14 mouse cellular contexts compared by ENCODE assay signal in genomic region chr11:32607319-32607718, GRCm38 (mm10). TPM values are rescaled to one million over a fixed set of nuclear protein-coding genes. Genes with fewer than 3 reads are reported as not detected.
DNase-seq lines count a peak whose midpoint lies in the region; ATAC-seq and TF ChIP-seq lines count a peak whose summit lies in the region.
"Had no signal": no experiment of that assay in that cellular context is flagged by ENCODE, and none has a peak within 500 bp of the region (broad histone marks: within the 10 kb centered on the region; RNA-seq: fewer than 3 reads in every experiment).

No protein-coding gene starts in this region.

- no peak overlapping the region for H3K4me3 ChIP-seq in kidney, embryonic 16.5 days (ENCODE audit: low read length)
- no peak overlapping the region for H3K4me3 ChIP-seq in brown adipose tissue, adult 24 weeks (ENCODE audit: insufficient read depth, low read depth, low read length)
- no peak overlapping the region for H3K4me3 ChIP-seq in thymus, adult 2 months (ENCODE audit: control insufficient read depth, insufficient read depth, low read length)
- H3K4me3 ChIP-seq: heart, embryonic 15.5 days; limb, embryonic 10.5 days; myocyte had no signal

- ATAC-seq in kidney, embryonic 16.5 days (ENCODE audit: low FRiP score, low TSS enrichment) = no peak
- ATAC-seq in megakaryocyte, adult 5-6 weeks (ENCODE audit: poor library complexity, severe bottlenecking) = peak; percentile 33; the same call in 1 of the 2 replicates
- ATAC-seq in cerebellum, adult (ENCODE audit: insufficient number of reproducible peaks, low FRiP score, low TSS enrichment) = no peak
- ATAC-seq: hindbrain, embryonic 16.5 days had no signal

- H3K27ac ChIP-seq in kidney, embryonic 16.5 days (ENCODE audit: low read length) = no peak overlapping the region
- 0 out of 2 replicates have a peak overlapping the region, but pooled peaks have one; percentile 28 for H3K27ac ChIP-seq in brown adipose tissue, adult 24 weeks (replicated peaks; ENCODE audit: low read depth, low read length)
- H3K27ac ChIP-seq in thymus, adult 2 months (ENCODE audit: control insufficient read depth, insufficient read depth, low read length) = no peak overlapping the region
- H3K27ac ChIP-seq: heart, embryonic 15.5 days; limb, embryonic 10.5 days had no signal

- no peaks in the 10 kb centered on the region for H3K9me3 ChIP-seq in kidney, embryonic 16.5 days (ENCODE audit: low read length)
- H3K9me3 ChIP-seq: heart, embryonic 15.5 days; limb, embryonic 10.5 days had no signal

- H3K4me2 ChIP-seq in kidney, embryonic 16.5 days (replicated peaks; ENCODE audit: low read depth, low read length) = no peak overlapping the region
- H3K4me2 ChIP-seq: heart, embryonic 15.5 days had no signal

- H3K27me3 ChIP-seq in kidney, embryonic 16.5 days (ENCODE audit: insufficient read depth, low read length) = no peaks in the 10 kb centered on the region
- H3K27me3 ChIP-seq in thymus, adult 2 months (ENCODE audit: control insufficient read depth, insufficient read depth, low read length) = no peaks in the 10 kb centered on the region
- H3K27me3 ChIP-seq: heart, embryonic 15.5 days had no signal

- peak; percentile 6 for DNase-seq in adrenal gland, postnatal 14 days
- no peak for DNase-seq in adrenal gland, postnatal 10 days
- DNase-seq in kidney, postnatal 10 days = peak; percentile 57
- DNase-seq in thymus, adult 2 months = no peak
- DNase-seq: cerebellum, adult 8-10 months; right cerebral cortex, postnatal 14 days had no signal

- H3K9ac ChIP-seq in kidney, embryonic 16.5 days (replicated peaks; ENCODE audit: low read length) = no peak overlapping the region
- H3K9ac ChIP-seq: heart, embryonic 15.5 days had no signal

- H3K4me1 ChIP-seq in kidney, embryonic 16.5 days (ENCODE audit: insufficient read depth, low read length) = peaks cover 14% of the 10 kb centered on the region
- H3K4me1 ChIP-seq in brown adipose tissue, adult 24 weeks (ENCODE audit: control insufficient read depth, insufficient read depth, insufficient read length, low read length) = peaks cover 8% of the 10 kb centered on the region; the same call in 1 of the 2 replicates
- no peaks in the 10 kb centered on the region for H3K4me1 ChIP-seq in thymus, adult 2 months (replicated peaks; ENCODE audit: control insufficient read depth, insufficient read depth, low read length)

- no peak for TF ChIP-seq CTCF in thymus, adult 2 months (IDR thresholded peaks at IDR 0.05; ENCODE audit: borderline replicate concordance, control insufficient read depth, extremely low read depth, insufficient read depth, low read length, poor library complexity)

- no peaks in the 10 kb centered on the region for H3K36me3 ChIP-seq in kidney, embryonic 16.5 days (ENCODE audit: insufficient read depth, low read length)
- peaks cover 42% of the 10 kb centered on the region for H3K36me3 ChIP-seq in thymus, adult 2 months (ENCODE audit: control insufficient read depth, insufficient read depth, low read length)
- H3K36me3 ChIP-seq: heart, embryonic 15.5 days; limb, embryonic 10.5 days had no signal

- TF ChIP-seq POLR2A in thymus, adult 2 months (IDR thresholded peaks at IDR 0.05; ENCODE audit: control insufficient read depth, extremely low read depth, insufficient read depth, low read length, poor library complexity) = no peak

RNA-seq across cellular contexts. Expression of gene Fbxw11, which starts 35.2 kb away (rescaled TPM):
- 85.5 and 86.2 TPM in 2 replicates for total RNA-seq in adrenal gland, postnatal 14 days (2021)
- 10 to 100 TPM; 68.0 to 72.9 TPM for total RNA-seq in adrenal gland, postnatal 10 days (2021)
- 91.3 and 95.2 TPM in 2 replicates for polyA plus RNA-seq in kidney, embryonic 16.5 days (2015; fragmentation: Nextera tagmentation; extraction: Ambion mirVana)
- 26.5 and 27.8 TPM in 2 replicates for polyA plus RNA-seq in brown adipose tissue, adult 24 weeks (2012; ENCODE audit: insufficient read depth, insufficient read length, missing spikeins)
- total RNA-seq in megakaryocyte, adult 5-6 weeks (2015) = 30.0 and 30.4 TPM in 2 replicates
- 47.0 and 52.8 TPM in 2 replicates for total RNA-seq in megakaryocyte, adult 5-6 weeks (2017)
- polyA plus RNA-seq in thymus, adult 2 months (2012; rRNA removed) = 55.6 and 61.7 TPM in 2 replicates

Comparison
In these comparisons a context has a peak if more than half of its experiments do, and no peak if none do; other contexts are left out.
1. DNase-seq: peak in adrenal gland, postnatal 14 days (single experiment) and kidney, postnatal 10 days (single experiment); none in adrenal gland, postnatal 10 days (single experiment) and thymus, adult 2 months (single experiment).